Mouse (Mus musculus) spleen, postnatal 10 days (tissue): Measurements from ENCODE around the gene Slc9a3r2.

ENCODE experiments used
- DNase-seq, 2 experiments: peaks; one replicate each; pipeline ENCODE4 v3.0.0; 2021 to 2022; ENCODE audit warnings: low spot score in 2 of 2

Gene Slc9a3r2

DNA sequence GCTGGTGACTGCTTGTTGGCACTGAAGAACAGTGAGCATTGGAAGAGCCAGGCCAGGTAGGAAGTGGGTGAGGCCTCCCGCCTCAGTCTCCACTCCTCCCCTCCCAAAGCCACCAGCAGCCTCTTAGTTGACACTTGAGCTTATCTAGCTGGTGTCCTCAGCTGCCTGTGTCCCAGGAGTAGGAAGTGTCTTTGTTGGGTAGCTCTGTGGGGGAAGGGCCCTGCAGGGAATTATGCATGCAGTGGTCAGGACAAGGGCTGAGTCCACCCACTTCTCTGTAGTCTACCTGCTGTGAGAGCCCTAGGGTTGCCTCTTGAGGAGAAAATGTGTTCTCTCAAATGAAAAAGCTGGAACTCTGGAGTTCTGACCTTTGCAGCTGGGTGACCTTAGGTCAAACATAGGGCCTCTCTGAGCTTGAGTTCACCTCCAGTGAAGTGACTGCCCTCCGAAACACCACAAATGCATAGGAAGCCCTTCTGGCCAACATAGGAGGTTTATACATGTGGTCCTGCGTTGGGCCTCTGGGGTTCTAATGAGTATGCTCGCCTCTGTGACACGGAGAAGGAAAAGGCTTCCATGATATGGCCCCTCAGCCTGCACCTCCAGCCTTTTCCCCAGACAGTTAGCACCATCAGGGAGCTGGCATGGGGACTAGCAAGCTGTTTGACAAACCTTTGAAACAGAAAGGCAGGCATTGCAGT, 13.2 kb downstream of the Slc9a3r2 start:
- DNase-seq = no peak

DNA sequence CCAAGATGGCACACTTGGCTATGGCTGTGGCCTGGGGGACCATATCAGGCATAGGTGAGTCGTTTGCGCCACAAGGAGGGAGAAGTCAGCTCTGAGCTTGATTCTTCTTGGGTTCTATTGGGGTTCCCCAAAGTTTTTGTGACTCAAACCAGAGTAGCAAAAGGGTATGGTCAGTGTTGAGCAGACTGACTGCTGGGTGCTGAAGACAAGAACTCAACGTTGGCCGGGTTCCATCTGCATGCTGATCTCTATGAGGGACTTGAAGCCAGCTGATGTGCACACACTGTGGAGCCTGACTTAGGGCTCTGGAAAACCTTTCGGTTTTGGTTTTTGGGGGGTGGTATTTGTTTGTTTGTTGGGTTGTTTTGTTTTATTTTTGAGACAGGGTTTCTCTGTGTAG, 14.4 kb downstream of the Slc9a3r2 start:
- DNase-seq = no peak

DNA sequence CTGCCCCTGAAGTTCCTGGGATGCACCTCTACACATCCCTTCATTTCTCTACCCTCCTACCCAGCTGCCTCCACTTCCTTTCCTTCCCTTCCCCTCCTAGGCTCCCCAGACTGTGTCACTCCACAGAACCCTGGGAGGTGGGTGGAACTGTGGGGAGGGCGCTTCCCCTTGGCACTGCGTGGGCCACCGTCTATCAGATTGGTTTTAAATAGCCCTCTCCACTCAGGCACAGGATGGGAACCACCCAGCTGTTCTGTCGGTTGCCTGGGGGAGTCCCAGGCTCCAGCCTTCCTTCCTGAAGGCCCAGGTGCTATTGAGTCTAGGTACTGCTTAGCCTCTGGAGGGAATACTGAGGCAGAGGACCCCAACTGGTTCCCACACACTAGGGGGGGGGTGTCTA, 15.1 kb downstream of the Slc9a3r2 start:
- DNase-seq = no peak

DNA sequence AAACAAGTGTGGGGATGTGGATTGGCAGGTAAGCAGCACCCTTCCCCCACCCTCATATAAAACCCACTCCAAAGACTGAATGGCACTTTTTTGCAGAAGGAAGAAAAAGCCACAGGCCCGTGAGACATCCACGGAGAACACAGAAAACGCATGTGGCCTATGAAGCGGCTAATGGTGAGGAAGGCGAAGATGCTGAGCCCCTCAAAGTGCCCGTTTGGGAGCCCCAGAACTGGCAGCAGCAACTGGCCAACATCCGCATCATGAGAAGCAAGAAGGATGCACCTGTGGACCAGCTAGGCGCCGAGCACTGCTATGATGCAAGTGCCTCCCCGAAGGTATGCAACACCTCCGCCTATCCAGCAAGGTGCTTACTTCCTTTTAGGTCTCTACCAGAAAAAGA, 16.3 kb downstream of the Slc9a3r2 start:
- no peak for DNase-seq

- peak in 1 of 2 experiments; percentile 56 for DNase-seq
Measured at GRCm38 (mm10) chr17:24632813-24633449, 17.2 kb downstream of the Slc9a3r2 start.

- peak; percentile 65 to 84 for DNase-seq
Measured at GRCm38 (mm10) chr17:24632167-24632812, 17.8 kb downstream of the Slc9a3r2 start, which contains the start of the genes Tsc2 and Nthl1. Tsc2 (minus strand) TSS chr17:24632630. Nthl1 (plus strand) TSS chr17:24632680.

GRCm38 (mm10) chr17:24630072-24630471, 20.1 kb downstream of the Slc9a3r2 start:
- DNase-seq = no peak

GRCm38 (mm10) chr17:24628646-24629045, 21.5 kb downstream of the Slc9a3r2 start:
- DNase-seq = peak; percentile 83 to 89

DNA sequence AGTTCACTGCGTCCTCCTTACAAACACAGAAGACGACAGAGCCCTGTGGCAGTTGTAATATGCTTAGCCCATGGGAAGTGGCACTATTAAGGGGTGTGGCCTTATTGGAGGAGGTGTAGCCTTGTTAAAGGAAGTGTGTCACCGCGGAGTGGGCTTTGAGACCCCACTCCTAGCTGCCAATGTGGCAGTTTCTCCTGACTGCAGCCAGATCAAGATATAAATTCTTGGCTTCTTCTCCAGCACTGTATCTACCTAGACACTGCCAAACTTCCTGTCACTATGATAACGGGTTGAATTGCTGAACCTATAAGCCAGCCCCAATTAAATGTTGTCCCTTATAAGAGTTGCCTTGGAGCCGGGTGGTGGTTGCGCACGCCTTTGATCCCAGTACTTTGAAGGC, 24.7 kb downstream of the Slc9a3r2 start:
- DNase-seq = no peak

DNA sequence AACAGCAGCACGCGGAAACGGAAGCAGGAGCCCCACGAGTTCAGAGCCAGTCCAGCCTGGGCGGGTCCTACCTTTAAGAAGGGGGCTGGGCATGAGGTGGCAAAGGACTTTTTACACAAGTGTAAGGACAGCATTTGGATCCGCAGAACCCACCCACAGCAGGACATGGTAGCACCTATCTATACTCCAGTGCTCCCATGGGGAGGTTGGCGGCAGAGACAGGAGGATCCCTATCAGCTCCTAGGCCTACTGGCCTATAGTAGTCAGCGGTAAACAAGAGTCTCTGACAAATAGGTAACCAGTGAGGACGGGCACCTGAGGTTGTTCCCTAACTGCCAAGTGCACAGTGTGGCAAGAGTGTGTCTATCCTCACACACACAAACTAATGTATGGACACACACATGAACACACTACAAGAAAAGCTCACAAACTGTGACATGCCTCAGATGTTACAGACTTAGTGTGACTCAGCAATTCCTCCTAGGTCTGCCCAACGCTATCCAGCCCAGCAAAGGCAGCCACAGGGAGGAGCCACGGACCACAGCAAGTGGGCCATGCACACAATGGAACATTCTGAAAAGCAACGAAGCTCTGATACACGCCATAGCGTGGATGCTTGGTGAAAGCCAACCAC, 32.4 kb downstream of the Slc9a3r2 start:
- peak; percentile 56 to 63 for DNase-seq

DNA sequence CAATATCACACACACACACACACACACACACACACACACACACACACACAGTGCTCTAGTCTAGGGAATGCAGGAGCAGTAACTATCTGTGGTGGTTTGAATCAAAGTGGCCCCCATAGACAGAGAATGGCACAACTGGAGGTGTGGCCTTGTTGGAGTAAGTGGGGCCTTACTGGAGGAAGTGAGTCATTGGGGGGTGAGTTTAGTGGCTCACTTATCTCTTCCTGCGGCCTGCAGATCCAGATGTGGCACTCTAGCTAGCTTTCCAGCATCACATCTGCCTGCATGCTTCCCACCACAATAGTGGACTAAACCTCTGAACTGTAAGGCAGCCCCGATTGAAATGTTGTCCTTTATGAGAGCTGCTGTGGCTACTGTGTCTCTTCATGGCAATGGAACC, 39.4 kb downstream of the Slc9a3r2 start:
- no peak for DNase-seq

DNA sequence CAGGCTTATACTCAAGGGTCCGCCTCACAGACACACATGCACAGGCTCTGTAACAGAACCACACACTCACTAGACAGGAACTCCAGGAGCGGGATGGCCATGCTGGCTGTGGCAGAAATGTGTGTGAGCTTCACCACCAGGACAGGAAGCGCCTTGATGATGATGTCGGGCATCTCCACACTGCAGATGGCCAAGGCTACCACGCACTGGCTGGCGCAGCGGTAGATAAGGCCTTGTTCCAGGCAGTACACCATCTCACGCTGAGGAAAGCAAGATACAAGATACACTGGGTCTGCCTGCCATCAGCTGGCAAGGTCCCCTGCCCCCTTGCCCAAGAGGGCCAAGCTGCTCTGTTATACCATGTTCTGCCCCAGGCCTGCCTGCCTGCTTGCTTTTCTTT, 41.3 kb downstream of the Slc9a3r2 start:
- DNase-seq = peak in 1 of 2 experiments; percentile 68

- DNase-seq = no peak
Measured at GRCm38 (mm10) chr17:24608370-24608769, 41.8 kb downstream of the Slc9a3r2 start.

DNA sequence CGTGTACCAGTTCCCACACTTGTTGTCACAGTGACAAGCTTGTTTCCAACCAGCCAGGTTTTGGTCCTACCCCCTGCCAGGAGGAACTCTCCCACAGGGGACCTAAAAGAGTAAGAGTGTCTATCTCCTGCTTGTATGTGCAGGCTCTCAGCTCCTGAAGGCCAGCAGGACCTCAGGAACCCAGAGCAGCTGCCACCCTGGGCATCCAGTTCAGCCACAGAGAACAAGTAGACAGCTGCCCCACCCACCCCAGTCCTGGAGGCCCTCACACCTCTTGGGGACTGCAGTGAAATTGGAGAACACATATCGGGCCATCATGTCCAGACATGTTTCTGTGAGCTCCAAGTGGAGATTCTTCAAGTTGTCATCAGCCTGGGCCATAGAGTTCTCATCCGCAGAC, 45.6 kb downstream of the Slc9a3r2 start:
- no peak for DNase-seq

DNA sequence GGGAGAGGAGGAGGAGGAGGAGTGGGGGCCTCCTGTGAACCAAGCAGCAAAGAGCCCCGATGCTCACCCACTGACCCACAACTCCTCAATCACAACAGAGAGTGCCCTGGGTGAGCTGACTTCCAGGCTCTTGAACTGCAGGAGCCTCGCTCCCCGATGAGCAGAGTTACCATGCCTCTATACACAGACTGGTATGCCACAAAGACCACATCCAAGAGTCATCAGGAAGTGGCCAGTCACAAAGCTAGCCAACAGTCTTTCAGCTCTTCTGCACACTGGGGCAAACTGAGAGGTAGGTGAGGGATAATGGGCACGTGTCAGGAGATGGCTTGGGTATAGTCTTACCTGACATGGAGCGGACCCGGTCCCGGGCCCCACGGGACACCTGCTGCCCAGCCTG, 46.2 kb downstream of the Slc9a3r2 start:
- DNase-seq = no peak

- DNase-seq = no peak
Measured at GRCm38 (mm10) chr17:24600502-24600901, 49.6 kb downstream of the Slc9a3r2 start.

GRCm38 (mm10) chr17:24597989-24598388, 52.1 kb downstream of the Slc9a3r2 start:
- DNase-seq = no peak

GRCm38 (mm10) chr17:24596471-24597183, 53.5 kb downstream of the Slc9a3r2 start:
- DNase-seq = no peak

- DNase-seq = no peak
Measured at GRCm38 (mm10) chr17:24596073-24596466, 54.1 kb downstream of the Slc9a3r2 start.

DNA sequence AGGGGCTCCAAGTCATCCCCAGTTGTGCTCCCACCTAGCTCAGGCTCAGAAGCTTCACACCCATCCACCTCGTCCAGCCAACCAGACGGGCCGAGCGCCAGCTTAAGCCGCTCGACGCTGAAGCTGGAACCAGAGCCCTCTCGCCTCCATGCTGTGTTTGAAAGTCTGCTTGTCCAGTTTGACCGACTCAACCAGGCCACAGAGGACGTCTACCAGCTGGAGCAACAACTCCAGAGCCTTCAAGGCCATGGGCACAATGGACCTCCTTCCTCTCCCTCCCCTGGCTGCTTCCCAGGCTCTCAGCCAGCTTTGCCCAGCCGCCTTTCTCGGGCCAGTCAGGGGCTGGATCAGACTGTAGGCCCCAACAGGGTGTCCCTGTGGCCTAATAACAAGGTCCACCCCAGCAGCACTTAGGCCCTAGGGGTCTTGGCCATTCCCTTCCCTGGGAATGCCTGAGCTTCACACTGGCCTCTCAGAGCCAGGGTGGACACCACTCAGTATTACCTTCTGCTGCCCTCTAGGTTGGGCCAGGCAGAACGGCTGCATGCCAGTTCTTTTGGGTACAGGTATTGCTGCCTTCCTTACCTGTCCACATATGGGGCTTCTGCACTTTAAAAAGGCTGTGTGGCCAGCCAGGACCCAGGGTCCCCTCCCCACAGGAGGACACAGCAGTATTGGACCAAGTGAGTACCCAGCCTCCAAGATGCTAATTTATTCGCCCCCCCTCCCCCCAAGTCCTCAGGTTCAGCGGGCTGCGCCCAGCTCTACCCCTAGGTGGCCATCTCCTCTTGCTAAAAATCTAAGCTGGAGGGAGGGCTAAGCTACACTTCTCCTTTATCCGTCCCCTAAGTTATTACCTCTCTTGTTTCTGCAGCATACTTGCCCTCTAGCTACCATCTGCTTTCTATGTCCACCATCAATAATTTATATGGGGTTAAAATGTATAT, 54.7 kb downstream of the Slc9a3r2 start:
- DNase-seq = no peak
